Mouse (Mus musculus): Measurements from ENCODE around the gene Git2.

Gene Git2

GRCm38 (mm10) chr5:114764812-114765735 is 10.2 kb downstream of the Git2 start:
- no peak for DNase-seq (ENCODE audit: low spot score)

- DNase-seq (ENCODE audit: low spot score): no peak
Observed at GRCm38 (mm10) chr5:114761980-114762379, 13.3 kb downstream of the Git2 start.

DNA sequence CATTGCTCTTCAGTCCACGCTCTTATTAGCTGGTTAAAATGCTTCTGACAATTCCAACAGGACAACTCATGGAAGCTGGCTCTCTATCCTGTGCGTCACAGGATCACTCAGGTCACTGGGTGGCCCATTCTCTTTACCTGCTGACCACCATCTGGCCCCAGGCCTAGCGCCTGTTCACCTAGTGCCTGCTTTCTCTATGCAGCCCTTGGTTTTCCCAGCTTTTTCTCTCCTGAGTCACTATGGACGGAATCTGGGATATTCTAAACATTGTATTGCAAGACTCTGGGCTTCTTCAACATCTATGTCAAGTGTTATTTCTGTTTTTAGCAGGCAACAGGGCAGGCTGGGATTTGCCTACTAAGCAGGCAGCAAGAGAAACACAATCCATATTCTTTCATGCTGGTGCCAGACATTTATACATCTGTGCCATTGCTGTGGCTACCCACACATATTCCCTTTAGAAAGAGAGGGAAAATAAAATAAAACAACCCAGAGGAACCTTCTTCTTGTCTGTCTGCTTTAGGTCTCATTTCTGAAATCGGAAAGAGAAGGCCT is 15.7 kb downstream of the Git2 start:
- no peak for DNase-seq (ENCODE audit: low spot score)

DNA sequence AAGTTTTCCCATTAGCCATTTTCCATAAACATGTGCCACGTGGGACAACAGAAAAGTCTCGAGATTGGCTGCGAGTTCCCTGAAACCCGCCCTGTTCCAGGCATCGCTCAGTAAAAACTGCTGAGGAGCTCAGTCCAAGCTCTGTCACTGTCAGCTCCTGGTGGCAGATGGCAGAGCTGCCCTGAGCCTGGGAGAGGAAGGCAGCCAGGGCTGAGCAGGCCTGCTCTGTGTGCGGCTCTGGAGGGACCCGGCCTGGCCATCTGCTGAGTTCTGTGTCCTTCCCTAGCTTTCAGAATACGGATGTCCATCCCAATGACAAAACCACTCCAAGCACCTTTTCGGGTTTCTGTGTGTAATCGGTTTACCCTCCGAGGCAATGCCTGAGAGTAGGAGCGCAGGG is 21.9 kb downstream of the Git2 start:
- no peak for DNase-seq (ENCODE audit: low spot score)

DNA sequence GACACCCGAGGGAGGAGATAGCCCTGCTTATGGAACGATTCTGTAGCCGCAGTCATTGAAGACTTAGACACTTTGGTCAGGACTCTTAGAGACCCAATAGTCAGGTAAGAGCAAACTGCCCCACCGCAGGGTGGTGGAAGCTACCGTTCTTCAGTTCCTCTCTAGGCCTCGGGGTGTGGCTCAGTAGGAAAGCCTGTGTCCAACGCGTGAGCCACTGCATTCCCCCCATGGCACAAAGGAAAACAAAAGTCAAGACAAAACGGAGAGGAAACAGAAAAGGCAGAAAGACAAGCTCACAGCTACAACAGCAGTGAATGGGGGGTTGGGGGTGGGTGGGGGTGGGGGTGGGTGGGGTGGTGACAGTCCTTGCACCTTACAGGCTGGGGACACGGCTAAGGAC is 22.9 kb downstream of the Git2 start:
- no peak for DNase-seq (ENCODE audit: low spot score)

- no peak for DNase-seq (ENCODE audit: low spot score)
Observed at GRCm38 (mm10) chr5:114750325-114750724, 25.0 kb downstream of the Git2 start.

- no peak for DNase-seq (ENCODE audit: low spot score)
Observed at GRCm38 (mm10) chr5:114747521-114747920, 27.8 kb downstream of the Git2 start.

DNA sequence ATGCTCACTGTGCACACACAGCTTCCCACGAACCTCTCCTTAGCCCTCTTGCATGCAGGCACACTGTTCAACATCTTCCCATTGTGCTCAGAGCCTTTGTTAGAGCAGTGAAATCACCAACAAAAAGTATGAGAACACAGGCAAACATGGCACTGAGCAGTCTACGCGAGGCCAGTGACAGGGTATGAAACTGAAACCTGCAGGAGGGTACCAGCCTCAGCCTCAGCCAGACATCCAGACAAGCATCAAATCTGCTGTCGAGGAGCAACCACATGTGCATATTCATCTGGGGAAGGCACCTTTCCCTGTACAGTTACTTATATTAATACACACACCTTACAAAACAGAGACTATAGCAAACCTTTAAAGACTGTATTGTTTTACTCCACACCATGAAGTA is 28.4 kb downstream of the Git2 start:
- no peak for DNase-seq (ENCODE audit: low spot score)

DNA sequence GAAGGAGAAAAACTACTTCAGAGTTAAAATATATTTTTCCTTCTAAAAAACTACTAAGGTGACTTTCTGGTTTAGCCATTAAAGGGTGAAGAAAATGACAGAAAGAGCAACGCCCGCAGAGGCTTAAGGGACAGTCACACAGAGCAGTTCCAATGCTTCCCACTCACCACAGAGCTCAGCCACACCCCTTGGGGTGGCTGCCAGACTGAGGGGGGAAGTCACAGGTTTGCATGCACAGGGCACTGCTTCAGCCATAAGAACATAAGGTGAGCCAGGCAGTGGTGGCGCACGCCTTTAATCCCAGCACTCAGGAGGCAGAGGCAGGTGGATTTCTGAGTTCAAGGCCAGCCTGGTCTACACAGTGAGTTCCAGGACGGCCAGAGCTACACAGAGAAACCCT is 29.7 kb downstream of the Git2 start:
- DNase-seq (ENCODE audit: low spot score): no peak

DNA sequence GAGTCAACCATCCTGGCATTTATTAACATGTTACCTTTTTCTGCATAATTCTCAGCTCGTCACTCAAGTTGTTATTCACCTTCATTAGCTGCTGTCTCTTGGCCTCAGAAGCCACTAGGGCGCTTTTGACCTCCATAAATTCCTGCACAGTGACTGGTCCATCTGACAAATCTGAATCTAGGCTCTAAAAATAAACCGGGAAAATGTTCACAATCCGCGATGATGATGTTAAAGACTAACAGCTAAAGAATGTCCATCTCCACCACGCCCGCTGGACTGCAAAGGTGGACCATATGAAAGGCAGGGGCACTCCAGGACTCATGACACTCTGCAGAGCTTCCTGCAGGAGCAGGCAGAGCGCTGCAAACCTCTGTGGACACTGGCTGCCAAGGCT is 31.6 kb downstream of the Git2 start:
- DNase-seq (ENCODE audit: low spot score): no peak

- DNase-seq (ENCODE audit: low spot score): no peak
Observed at GRCm38 (mm10) chr5:114742998-114743696, 32.2 kb downstream of the Git2 start.

DNA sequence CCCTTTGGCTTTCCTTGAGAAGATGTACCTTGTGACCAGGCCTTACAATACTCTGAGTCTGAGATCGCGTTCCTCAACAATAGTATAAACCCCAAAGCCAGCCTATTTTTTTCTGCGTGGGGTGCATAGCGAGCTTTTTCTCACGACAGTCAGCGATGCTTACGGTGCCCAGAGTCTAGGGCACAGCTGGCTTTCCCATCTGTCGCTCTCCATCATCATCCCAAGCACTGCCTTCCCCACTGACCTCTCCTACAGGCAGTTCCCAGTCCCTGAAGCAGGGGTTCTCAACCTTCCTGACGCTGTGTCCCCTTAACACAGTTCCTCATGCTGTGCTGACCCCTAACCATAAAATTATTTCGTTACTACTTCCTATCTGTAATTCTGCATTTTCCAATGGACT is 32.7 kb downstream of the Git2 start:
- DNase-seq (ENCODE audit: low spot score): no peak

GRCm38 (mm10) chr5:114740595-114740994 is 34.7 kb downstream of the Git2 start:
- DNase-seq (ENCODE audit: low spot score): no peak

DNA sequence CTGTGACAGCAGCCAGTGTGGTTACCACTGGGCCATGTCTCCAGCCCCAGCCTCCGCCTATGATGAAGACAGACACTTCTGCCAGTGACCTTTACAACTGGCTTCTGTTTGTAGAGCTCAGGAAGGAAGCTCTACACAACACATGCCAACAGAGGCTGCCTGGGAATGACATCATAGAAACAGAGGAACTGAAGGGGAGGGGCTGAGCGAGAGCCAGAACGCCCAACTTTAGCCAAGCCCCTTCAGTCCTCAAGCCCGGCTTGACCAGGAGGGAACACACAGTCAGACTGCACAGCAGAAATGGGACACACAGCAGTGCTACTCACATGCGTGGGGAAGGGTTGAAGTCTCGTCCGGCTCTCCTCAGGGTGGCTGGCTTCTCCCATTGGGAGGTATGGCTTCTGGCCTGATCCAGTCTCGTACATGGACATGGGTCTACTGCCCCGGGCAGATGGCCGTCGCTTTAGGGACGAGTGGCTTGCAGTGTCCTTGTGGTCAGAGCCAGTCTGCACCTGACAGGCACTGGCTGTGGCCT is 36.5 kb downstream of the Git2 start:
- no peak for DNase-seq (ENCODE audit: low spot score)

- DNase-seq (ENCODE audit: low spot score): no peak
Observed at GRCm38 (mm10) chr5:114737090-114737887, 38.0 kb downstream of the Git2 start.

- DNase-seq (ENCODE audit: low spot score): no peak
Observed at GRCm38 (mm10) chr5:114733606-114734005, 41.7 kb downstream of the Git2 start.

DNA sequence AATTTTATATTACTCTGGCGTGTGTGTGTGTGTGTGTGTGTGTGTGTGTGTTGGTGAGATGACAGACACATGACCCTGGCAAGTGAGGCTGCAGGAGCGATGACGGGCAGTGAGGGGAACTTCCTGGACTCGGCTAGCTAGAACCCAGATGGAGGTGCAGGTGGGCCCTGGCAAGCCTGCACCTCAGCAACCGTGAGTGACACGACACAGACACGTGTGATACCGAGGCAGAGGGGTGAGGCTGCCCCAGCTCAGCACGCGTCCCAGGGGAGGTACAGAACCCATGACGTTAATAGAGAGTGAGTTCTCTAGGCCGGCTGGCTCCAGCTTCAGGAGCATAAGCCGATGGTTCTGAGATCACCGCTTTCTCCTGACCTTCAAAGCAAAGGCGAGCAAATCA is 43.3 kb downstream of the Git2 start:
- no peak for DNase-seq (ENCODE audit: low spot score)

DNA sequence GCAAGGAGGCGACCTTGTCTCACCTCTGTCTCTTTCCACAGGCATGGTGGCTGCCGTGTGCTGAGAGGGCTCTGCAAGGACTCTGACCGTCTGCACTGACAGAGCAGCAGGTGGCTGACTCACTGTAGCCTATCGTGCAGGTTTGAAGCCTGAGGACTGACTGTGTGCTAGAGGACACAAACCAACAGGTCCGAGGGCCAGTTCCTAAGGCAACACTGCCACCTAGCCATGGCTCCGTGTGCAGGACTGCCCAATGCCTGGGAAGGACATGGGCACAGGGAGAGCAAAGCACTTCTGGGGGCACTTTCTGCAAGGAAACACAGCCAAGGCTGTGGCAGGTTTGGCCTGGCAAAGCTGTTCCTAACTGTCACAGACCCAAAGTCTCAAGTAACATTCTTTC is 43.8 kb downstream of the Git2 start:
- DNase-seq (ENCODE audit: low spot score): no peak

- no peak for DNase-seq (ENCODE audit: low spot score)
Observed at GRCm38 (mm10) chr5:114730129-114730528, 45.2 kb downstream of the Git2 start.

DNA sequence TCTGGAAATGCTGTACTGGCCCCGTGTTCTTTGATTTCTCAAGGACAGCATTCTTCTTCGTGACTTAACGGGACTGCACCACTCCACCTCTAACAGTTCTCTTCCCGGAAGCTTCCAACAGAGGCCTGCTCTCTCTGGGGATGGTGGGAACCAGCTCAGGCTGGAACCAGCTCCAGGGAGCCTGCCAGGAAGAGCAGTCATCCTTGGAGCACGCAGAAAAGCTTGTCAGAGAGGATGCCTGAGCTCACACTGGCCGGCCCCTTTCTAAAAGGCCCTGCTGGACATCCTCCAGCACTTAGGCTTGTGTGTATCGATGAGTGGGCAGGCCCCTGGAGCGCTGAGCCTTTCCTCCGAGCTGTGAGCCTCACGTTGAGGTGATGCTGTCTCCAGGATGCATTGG is 47.2 kb downstream of the Git2 start:
- DNase-seq (ENCODE audit: low spot score): no peak

- no peak for DNase-seq (ENCODE audit: low spot score)
Observed at GRCm38 (mm10) chr5:114722846-114723245, 52.5 kb downstream of the Git2 start.

DNA sequence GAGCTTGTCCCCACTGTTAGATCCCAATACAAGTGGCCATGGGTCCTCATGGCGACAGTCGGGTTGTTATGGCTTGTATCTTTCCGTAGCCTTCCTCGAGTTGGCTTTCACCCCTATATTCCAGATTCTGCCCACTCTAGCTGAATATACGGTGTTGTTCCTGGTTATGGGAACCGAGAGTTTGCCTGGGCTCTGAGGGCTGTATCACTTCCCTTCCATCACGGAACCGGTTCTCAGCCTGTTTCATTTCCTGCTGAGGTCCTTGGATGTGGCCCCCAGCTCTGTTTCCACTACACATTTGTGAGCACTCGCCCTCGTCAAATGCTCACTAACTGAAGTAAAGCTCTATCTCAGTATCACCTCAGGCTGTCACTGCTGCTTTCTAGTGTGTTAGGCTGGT is 53.3 kb downstream of the Git2 start:
- DNase-seq (ENCODE audit: low spot score): no peak

All from urinary bladder, postnatal 25 days (tissue).